Mouse (Mus musculus): Measurements from ENCODE around the gene Pnma1. TPM values are rescaled to one million over a fixed set of nuclear protein-coding genes. Genes with fewer than 3 reads are reported as not detected.
"Not testable (repeated sequence)": the region's sequence is repeated elsewhere in the genome, so short reads cannot be mapped to it uniquely, and the experiment has no call there.

Gene Pnma1
- polyA plus RNA-seq, 1 experiment from 2014 or later = 0.84 TPM

GRCm38 (mm10) chr12:84113676-84114075 is 34.6 kb downstream of the Pnma1 start:
- Histone ChIP-seq H3K4me3 (ENCODE audit: low read depth, low read length) (peak overlapping the region; percentile 66), H3K4me2 (ENCODE audit: low read length) (peak overlapping the region; percentile 72), H3K4me1 (replicated peaks; ENCODE audit: control insufficient read depth, insufficient read depth, low read length) (peaks cover 8% of the 10 kb centered on the region; the same call in 1 of the 2 replicates), H3K27me3 (replicated peaks; ENCODE audit: control insufficient read depth, insufficient read depth, low read length) (no peaks in the 10 kb centered on the region), H3K36me3 (ENCODE audit: control insufficient read depth, insufficient read depth, low read length) (no peaks in the 10 kb centered on the region), H3K9ac (ENCODE audit: low read length) (no peak overlapping the region), H3K27ac (ENCODE audit: low read depth) (no peak overlapping the region), H3K9me3 (ENCODE audit: control insufficient read depth, low read length) (no peaks in the 10 kb centered on the region)
- no peak for ATAC-seq (replicated peaks; ENCODE audit: low FRiP score, low TSS enrichment, low read depth)
- no peak for DNase-seq (ENCODE audit: low spot score)
- WGBS = 48% methylated on average over 6 of the region's 6 CpGs

- no peak overlapping the region for H3K4me2 ChIP-seq (ENCODE audit: low read length)
- no peak overlapping the region for H3K27ac ChIP-seq (ENCODE audit: low read depth)
- H3K4me3 ChIP-seq (ENCODE audit: low read depth, low read length) = no peak overlapping the region
- H3K9me3 ChIP-seq (ENCODE audit: control insufficient read depth, low read length) = no peaks in the 10 kb centered on the region
- H3K36me3 ChIP-seq (ENCODE audit: control insufficient read depth, insufficient read depth, low read length) = no peaks in the 10 kb centered on the region
- peaks cover 8% of the 10 kb centered on the region; the same call in 1 of the 2 replicates for H3K4me1 ChIP-seq (replicated peaks; ENCODE audit: control insufficient read depth, insufficient read depth, low read length)
- DNase-seq (ENCODE audit: low spot score) = no peak
- no peak overlapping the region for H3K9ac ChIP-seq (ENCODE audit: low read length)
- 93% methylated on average over 4 of the region's 4 CpGs for WGBS
- no peak for ATAC-seq (replicated peaks; ENCODE audit: low FRiP score, low TSS enrichment, low read depth)
- no peaks in the 10 kb centered on the region for H3K27me3 ChIP-seq (replicated peaks; ENCODE audit: control insufficient read depth, insufficient read depth, low read length)
These were observed 37.5 kb downstream of the Pnma1 start for GRCm38 (mm10) chr12:84110814-84111213.

- ATAC-seq (replicated peaks; ENCODE audit: low FRiP score, low TSS enrichment, low read depth) (no peak), DNase-seq (ENCODE audit: low spot score) (no peak)
- Histone ChIP-seq H3K4me1 (replicated peaks; ENCODE audit: control insufficient read depth, insufficient read depth, low read length) (peaks cover 3% of the 10 kb centered on the region; the same call in 1 of the 2 replicates), H3K9me3 (ENCODE audit: control insufficient read depth, low read length) (no peaks in the 10 kb centered on the region), H3K4me3 (ENCODE audit: low read depth, low read length) (no peak overlapping the region), H3K9ac (ENCODE audit: low read length) (no peak overlapping the region), H3K27me3 (replicated peaks; ENCODE audit: control insufficient read depth, insufficient read depth, low read length) (no peaks in the 10 kb centered on the region), H3K36me3 (ENCODE audit: control insufficient read depth, insufficient read depth, low read length) (no peaks in the 10 kb centered on the region), H3K27ac (ENCODE audit: low read depth) (no peak overlapping the region), H3K4me2 (ENCODE audit: low read length) (no peak overlapping the region)
- 76% methylated on average over 1 of the region's 1 CpGs for WGBS
These were observed 38.4 kb downstream of the Pnma1 start for GRCm38 (mm10) chr12:84109924-84110323.

GRCm38 (mm10) chr12:84107692-84108091 is 40.6 kb downstream of the Pnma1 start:
- no peak overlapping the region for H3K9ac ChIP-seq (ENCODE audit: low read length)
- H3K4me3 ChIP-seq (ENCODE audit: low read depth, low read length) = no peak overlapping the region
- H3K4me2 ChIP-seq (ENCODE audit: low read length) = no peak overlapping the region
- H3K9me3 ChIP-seq (ENCODE audit: control insufficient read depth, low read length) = no peaks in the 10 kb centered on the region
- H3K4me1 ChIP-seq (replicated peaks; ENCODE audit: control insufficient read depth, insufficient read depth, low read length) = no peaks in the 10 kb centered on the region
- no peaks in the 10 kb centered on the region for H3K27me3 ChIP-seq (replicated peaks; ENCODE audit: control insufficient read depth, insufficient read depth, low read length)
- H3K27ac ChIP-seq (ENCODE audit: low read depth) = no peak overlapping the region
- 78% methylated on average over 1 of the region's 1 CpGs for WGBS
- no peaks in the 10 kb centered on the region for H3K36me3 ChIP-seq (ENCODE audit: control insufficient read depth, insufficient read depth, low read length)
- ATAC-seq (replicated peaks; ENCODE audit: low FRiP score, low TSS enrichment, low read depth) = no peak
- no peak for DNase-seq (ENCODE audit: low spot score)

- ATAC-seq (replicated peaks; ENCODE audit: low FRiP score, low TSS enrichment, low read depth) (no peak), DNase-seq (ENCODE audit: low spot score) (no peak)
- H3K4me1 ChIP-seq (replicated peaks; ENCODE audit: control insufficient read depth, insufficient read depth, low read length) = no peaks in the 10 kb centered on the region
- H3K36me3 ChIP-seq (ENCODE audit: control insufficient read depth, insufficient read depth, low read length) = no peaks in the 10 kb centered on the region
- no peaks in the 10 kb centered on the region for H3K9me3 ChIP-seq (ENCODE audit: control insufficient read depth, low read length)
- no peak overlapping the region for H3K9ac ChIP-seq (ENCODE audit: low read length)
- no peak overlapping the region for H3K27ac ChIP-seq (ENCODE audit: low read depth)
- WGBS = 73% methylated on average over 3 of the region's 3 CpGs
- no peak overlapping the region for H3K4me3 ChIP-seq (ENCODE audit: low read depth, low read length)
- H3K27me3 ChIP-seq (replicated peaks; ENCODE audit: control insufficient read depth, insufficient read depth, low read length) = no peaks in the 10 kb centered on the region
- no peak overlapping the region for H3K4me2 ChIP-seq (ENCODE audit: low read length)
These were observed 41.3 kb downstream of the Pnma1 start for GRCm38 (mm10) chr12:84107012-84107411.

GRCm38 (mm10) chr12:84101493-84101845 is 46.8 kb downstream of the Pnma1 start:
- H3K9ac ChIP-seq (ENCODE audit: low read length) = peak overlapping the region; percentile 36
- WGBS = 54% methylated on average over 2 of the region's 2 CpGs
- ATAC-seq (replicated peaks; ENCODE audit: low FRiP score, low TSS enrichment, low read depth) = no peak

GRCm38 (mm10) chr12:84100604-84101492 is 47.4 kb downstream of the Pnma1 start, which contains the start of gene Acot6:
Gene Acot6, plus strand, starts transcription at chr12:84100654.
- not testable (repeated sequence) for H3K36me3 ChIP-seq (ENCODE audit: control insufficient read depth, insufficient read depth, low read length); H3K27me3 ChIP-seq (replicated peaks; ENCODE audit: control insufficient read depth, insufficient read depth, low read length); H3K9me3 ChIP-seq (ENCODE audit: control insufficient read depth, low read length); H3K4me1 ChIP-seq (replicated peaks; ENCODE audit: control insufficient read depth, insufficient read depth, low read length)
- WGBS = under 1% methylated on average over 71 of the region's 80 CpGs
- ATAC-seq (replicated peaks; ENCODE audit: low FRiP score, low TSS enrichment, low read depth) = peak; percentile 78; the same call in 1 of the 2 replicates
- H3K27ac ChIP-seq (ENCODE audit: low read depth) = peak within 1 kb of the TSS; percentile 3; the same call in 1 of the 2 replicates
- peak within 1 kb of the TSS; percentile 36 for H3K9ac ChIP-seq (ENCODE audit: low read length)
- peak within 1 kb of the TSS; percentile 50 for H3K4me2 ChIP-seq (ENCODE audit: low read length)
- H3K4me3 ChIP-seq (ENCODE audit: low read depth, low read length) = peak within 1 kb of the TSS; percentile 39
- DNase-seq (ENCODE audit: low spot score) = peak; percentile 90

More at GRCm38 (mm10) chr12:84101493-84101845, 46.8 kb downstream of the Pnma1 start:
- no peak for DNase-seq (ENCODE audit: low spot score)
- Histone ChIP-seq H3K4me2 (ENCODE audit: low read length) (peak overlapping the region; percentile 50), H3K4me1 (replicated peaks; ENCODE audit: control insufficient read depth, insufficient read depth, low read length) (no peaks in the 10 kb centered on the region), H3K9me3 (ENCODE audit: control insufficient read depth, low read length) (no peaks in the 10 kb centered on the region), H3K4me3 (ENCODE audit: low read depth, low read length) (peak overlapping the region; percentile 39), H3K27ac (ENCODE audit: low read depth) (no peak overlapping the region), H3K36me3 (ENCODE audit: control insufficient read depth, insufficient read depth, low read length) (no peaks in the 10 kb centered on the region), H3K27me3 (replicated peaks; ENCODE audit: control insufficient read depth, insufficient read depth, low read length) (no peaks in the 10 kb centered on the region)

- no peak overlapping the region for H3K9ac ChIP-seq (ENCODE audit: low read length)
These were observed 48.2 kb downstream of the Pnma1 start for GRCm38 (mm10) chr12:84100071-84100470.

More at GRCm38 (mm10) chr12:84100071-84100470, 48.2 kb downstream of the Pnma1 start:
- ATAC-seq (replicated peaks; ENCODE audit: low FRiP score, low TSS enrichment, low read depth) (no peak), DNase-seq (ENCODE audit: low spot score) (peak; percentile 50)
- Histone ChIP-seq H3K36me3 (ENCODE audit: control insufficient read depth, insufficient read depth, low read length) (no peaks in the 10 kb centered on the region), H3K4me1 (replicated peaks; ENCODE audit: control insufficient read depth, insufficient read depth, low read length) (no peaks in the 10 kb centered on the region), H3K9me3 (ENCODE audit: control insufficient read depth, low read length) (no peaks in the 10 kb centered on the region), H3K27me3 (replicated peaks; ENCODE audit: control insufficient read depth, insufficient read depth, low read length) (no peaks in the 10 kb centered on the region), H3K4me2 (ENCODE audit: low read length) (peak overlapping the region; percentile 50), H3K4me3 (ENCODE audit: low read depth, low read length) (0 out of 2 replicates have a peak overlapping the region, but pooled peaks have one; percentile 39), H3K27ac (ENCODE audit: low read depth) (no peak overlapping the region)
- 60% methylated on average over 1 of the region's 1 CpGs for WGBS

All from intestine, embryonic 14.5 days (tissue).